Mouse (Mus musculus): Measurements from ENCODE around the gene Retreg2. TPM values are rescaled to one million over a fixed set of nuclear protein-coding genes. Genes with fewer than 3 reads are reported as not detected.
A peak's percentile ranks its signal among the peaks of the same experiment; 100 is the strongest.

Gene Retreg2
- polyA plus RNA-seq, 1 experiment from 2014 or later, result 47.7 TPM

GRCm38 (mm10) chr1:75136730-75137129 is 5.8 kb upstream of the Retreg2 start:
- Histone ChIP-seq H3K36me3 (ENCODE audit: control insufficient read depth, insufficient read depth, low read length) (peaks cover 34% of the 10 kb centered on the region), H3K27ac (ENCODE audit: low read length) (no peak overlapping the region), H3K4me3 (ENCODE audit: low read depth, low read length) (no peak overlapping the region), H3K9me3 (ENCODE audit: control insufficient read depth, low read depth, low read length) (no peaks in the 10 kb centered on the region), H3K4me2 (replicated peaks; ENCODE audit: low read depth, low read length) (no peak overlapping the region), H3K9ac (replicated peaks; ENCODE audit: low read depth, low read length) (no peak overlapping the region), H3K27me3 (ENCODE audit: control insufficient read depth, insufficient read depth, low read length) (no peaks in the 10 kb centered on the region), H3K4me1 (ENCODE audit: control insufficient read depth, insufficient read depth, low read length) (peaks cover 6% of the 10 kb centered on the region; the same call in 1 of the 2 replicates)
- ATAC-seq (ENCODE audit: insufficient number of reproducible peaks, insufficient read depth, low FRiP score, low read depth), result peak; percentile 28; the same call in 1 of the 2 replicates
- 39% methylated on average over 3 of the region's 3 CpGs for WGBS

GRCm38 (mm10) chr1:75138448-75138847 is 4.1 kb upstream of the Retreg2 start:
- no peak overlapping the region for H3K27ac ChIP-seq (ENCODE audit: low read length)
- peaks cover 34% of the 10 kb centered on the region for H3K36me3 ChIP-seq (ENCODE audit: control insufficient read depth, insufficient read depth, low read length)
- H3K4me1 ChIP-seq (ENCODE audit: control insufficient read depth, insufficient read depth, low read length), result peaks cover 8% of the 10 kb centered on the region; the same call in 1 of the 2 replicates
- no peaks in the 10 kb centered on the region for H3K9me3 ChIP-seq (ENCODE audit: control insufficient read depth, low read depth, low read length)
- H3K27me3 ChIP-seq (ENCODE audit: control insufficient read depth, insufficient read depth, low read length), result no peaks in the 10 kb centered on the region
- ATAC-seq (ENCODE audit: insufficient number of reproducible peaks, insufficient read depth, low FRiP score, low read depth), result no peak
- H3K9ac ChIP-seq (replicated peaks; ENCODE audit: low read depth, low read length), result no peak overlapping the region
- H3K4me2 ChIP-seq (replicated peaks; ENCODE audit: low read depth, low read length), result no peak overlapping the region
- H3K4me3 ChIP-seq (ENCODE audit: low read depth, low read length), result no peak overlapping the region
- WGBS, result 95% methylated on average over 2 of the region's 2 CpGs

DNA sequence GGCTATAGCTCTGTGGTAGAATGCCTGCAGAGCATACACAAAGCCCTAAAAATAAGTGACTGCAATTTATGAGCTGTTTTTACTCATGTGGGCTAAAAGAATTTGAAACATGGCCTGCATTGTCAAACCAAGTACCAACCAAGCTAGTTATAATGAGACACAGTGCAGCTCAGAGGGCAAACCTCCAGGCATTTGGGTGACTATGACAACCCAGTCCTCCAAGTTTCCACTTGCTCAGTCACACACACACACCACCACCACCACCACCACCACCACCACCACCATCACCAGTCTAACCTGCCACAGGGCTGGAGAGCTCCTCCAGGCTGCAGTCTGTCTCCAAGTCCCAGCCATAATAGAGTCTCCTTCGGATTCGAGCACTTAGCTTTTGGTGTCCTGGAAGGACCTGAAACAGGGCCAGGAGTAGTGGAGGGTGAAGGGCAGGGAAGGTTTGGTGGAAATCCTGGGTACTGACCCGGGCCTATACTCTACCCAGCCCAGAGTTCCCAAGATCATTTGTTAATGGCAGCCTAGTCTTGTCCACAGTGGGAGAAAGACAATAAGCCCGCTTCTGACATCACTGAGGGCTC is 1.9 kb upstream of the Retreg2 start:
- no peak for ATAC-seq (ENCODE audit: insufficient number of reproducible peaks, insufficient read depth, low FRiP score, low read depth)
- peaks cover 16% of the 10 kb centered on the region; the same call in 1 of the 2 replicates for H3K4me1 ChIP-seq (ENCODE audit: control insufficient read depth, insufficient read depth, low read length)
- peak overlapping the region; percentile 80 for H3K4me2 ChIP-seq (replicated peaks; ENCODE audit: low read depth, low read length)
- H3K27me3 ChIP-seq (ENCODE audit: control insufficient read depth, insufficient read depth, low read length), result no peaks in the 10 kb centered on the region
- H3K27ac ChIP-seq (ENCODE audit: low read length), result no peak overlapping the region; the same call in 1 of the 2 replicates
- no peaks in the 10 kb centered on the region for H3K9me3 ChIP-seq (ENCODE audit: control insufficient read depth, low read depth, low read length)
- H3K36me3 ChIP-seq (ENCODE audit: control insufficient read depth, insufficient read depth, low read length), result peaks cover 50% of the 10 kb centered on the region
- peak overlapping the region; percentile 67 for H3K9ac ChIP-seq (replicated peaks; ENCODE audit: low read depth, low read length)
- WGBS, result 66% methylated on average over 4 of the region's 4 CpGs
- peak overlapping the region; percentile 61 for H3K4me3 ChIP-seq (ENCODE audit: low read depth, low read length)

DNA sequence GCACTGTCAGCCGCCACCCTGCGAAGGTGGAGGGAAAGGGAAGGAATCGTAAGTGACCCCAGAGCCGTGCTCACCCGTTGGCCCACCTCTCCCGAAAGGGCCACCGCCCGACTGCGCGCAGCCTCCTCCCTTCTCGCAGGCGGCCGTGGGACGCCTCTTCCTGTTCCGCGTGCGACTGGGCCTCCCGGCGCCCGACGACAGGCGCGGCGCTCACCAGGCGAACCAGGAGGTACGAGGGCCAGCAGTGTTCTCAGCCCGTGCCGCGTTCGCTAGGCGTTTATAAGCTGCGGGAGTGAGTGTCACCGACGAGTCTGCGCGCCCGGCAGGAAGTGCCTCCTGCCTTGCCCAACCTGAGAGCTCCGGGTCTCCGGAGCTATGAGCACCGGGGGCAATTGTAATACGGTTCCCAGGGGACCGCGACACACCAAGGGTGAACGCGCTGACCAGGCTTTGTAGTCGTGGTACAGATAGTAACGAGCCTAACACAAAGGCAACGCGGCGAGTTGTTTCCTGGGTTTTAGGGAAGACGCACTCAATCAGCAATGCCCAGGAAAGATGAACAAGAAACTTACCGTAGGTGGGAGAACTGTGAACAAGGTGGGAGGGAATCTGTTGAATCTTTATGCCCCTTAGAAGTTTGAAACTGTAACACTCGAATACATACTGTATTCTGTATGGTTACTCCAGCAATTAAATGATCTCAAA is 940 bp upstream of the Retreg2 start:
- peak overlapping the region; percentile 61 for H3K4me3 ChIP-seq (ENCODE audit: low read depth, low read length)
- peaks cover 49% of the 10 kb centered on the region for H3K36me3 ChIP-seq (ENCODE audit: control insufficient read depth, insufficient read depth, low read length)
- H3K27ac ChIP-seq (ENCODE audit: low read length), result peak overlapping the region; percentile 94
- H3K4me1 ChIP-seq (ENCODE audit: control insufficient read depth, insufficient read depth, low read length), result peaks cover 16% of the 10 kb centered on the region; the same call in 1 of the 2 replicates
- H3K4me2 ChIP-seq (replicated peaks; ENCODE audit: low read depth, low read length), result peak overlapping the region; percentile 80
- under 1% methylated on average over 53 of the region's 53 CpGs for WGBS
- ATAC-seq (ENCODE audit: insufficient number of reproducible peaks, insufficient read depth, low FRiP score, low read depth), result peak; percentile 46; the same call in 1 of the 2 replicates
- H3K9me3 ChIP-seq (ENCODE audit: control insufficient read depth, low read depth, low read length), result no peaks in the 10 kb centered on the region
- no peaks in the 10 kb centered on the region for H3K27me3 ChIP-seq (ENCODE audit: control insufficient read depth, insufficient read depth, low read length)
- H3K9ac ChIP-seq (replicated peaks; ENCODE audit: low read depth, low read length), result peak overlapping the region; percentile 67

DNA sequence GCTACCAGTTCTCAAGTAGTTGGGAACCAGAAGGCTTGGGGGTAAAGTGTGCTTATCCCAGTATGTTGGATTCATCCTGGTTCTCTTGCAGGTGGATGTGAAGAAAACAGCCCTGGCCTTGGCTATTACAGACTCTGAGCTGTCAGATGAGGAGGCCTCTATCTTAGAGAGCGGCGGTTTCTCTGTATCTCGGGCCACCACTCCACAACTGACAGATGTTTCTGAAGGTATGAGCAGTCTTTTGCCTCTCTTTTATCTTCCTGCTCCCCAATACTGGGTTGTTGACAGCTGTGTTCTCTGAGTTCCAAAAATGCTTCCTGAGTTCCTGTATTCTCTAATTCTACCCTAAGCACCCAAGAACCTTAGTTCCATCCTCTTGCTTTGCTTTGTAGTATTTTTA is 3.0 kb downstream of the Retreg2 start:
- H3K27me3 ChIP-seq (ENCODE audit: control insufficient read depth, insufficient read depth, low read length), result no peaks in the 10 kb centered on the region
- peaks cover 37% of the 10 kb centered on the region for H3K36me3 ChIP-seq (ENCODE audit: control insufficient read depth, insufficient read depth, low read length)
- H3K4me3 ChIP-seq (ENCODE audit: low read depth, low read length), result no peak overlapping the region
- no peak for ATAC-seq (ENCODE audit: insufficient number of reproducible peaks, insufficient read depth, low FRiP score, low read depth)
- H3K9ac ChIP-seq (replicated peaks; ENCODE audit: low read depth, low read length), result no peak overlapping the region
- no peak overlapping the region for H3K4me2 ChIP-seq (replicated peaks; ENCODE audit: low read depth, low read length)
- H3K4me1 ChIP-seq (ENCODE audit: control insufficient read depth, insufficient read depth, low read length), result peaks cover 14% of the 10 kb centered on the region; the same call in 1 of the 2 replicates
- 94% methylated on average over 3 of the region's 3 CpGs for WGBS
- H3K9me3 ChIP-seq (ENCODE audit: control insufficient read depth, low read depth, low read length), result no peaks in the 10 kb centered on the region
- no peak overlapping the region for H3K27ac ChIP-seq (ENCODE audit: low read length)

GRCm38 (mm10) chr1:75147411-75148135 is 5.0 kb downstream of the Retreg2 start:
- Histone ChIP-seq H3K27me3 (ENCODE audit: control insufficient read depth, insufficient read depth, low read length) (no peaks in the 10 kb centered on the region), H3K4me3 (ENCODE audit: low read depth, low read length) (no peak overlapping the region), H3K9ac (replicated peaks; ENCODE audit: low read depth, low read length) (no peak overlapping the region), H3K9me3 (ENCODE audit: control insufficient read depth, low read depth, low read length) (no peaks in the 10 kb centered on the region), H3K36me3 (ENCODE audit: control insufficient read depth, insufficient read depth, low read length) (peaks cover 37% of the 10 kb centered on the region), H3K4me2 (replicated peaks; ENCODE audit: low read depth, low read length) (no peak overlapping the region), H3K27ac (ENCODE audit: low read length) (no peak overlapping the region), H3K4me1 (ENCODE audit: control insufficient read depth, insufficient read depth, low read length) (peaks cover 10% of the 10 kb centered on the region; the same call in 1 of the 2 replicates)
- no peak for ATAC-seq (ENCODE audit: insufficient number of reproducible peaks, insufficient read depth, low FRiP score, low read depth)
- WGBS, result 80% methylated on average over 7 of the region's 7 CpGs

- H3K4me1 ChIP-seq (ENCODE audit: control insufficient read depth, insufficient read depth, low read length), result peaks cover 5% of the 10 kb centered on the region; the same call in 1 of the 2 replicates
- 88% methylated on average over 4 of the region's 4 CpGs for WGBS
- no peak overlapping the region for H3K4me3 ChIP-seq (ENCODE audit: low read depth, low read length)
- H3K27ac ChIP-seq (ENCODE audit: low read length), result no peak overlapping the region
- no peaks in the 10 kb centered on the region for H3K9me3 ChIP-seq (ENCODE audit: control insufficient read depth, low read depth, low read length)
- no peak overlapping the region for H3K4me2 ChIP-seq (replicated peaks; ENCODE audit: low read depth, low read length)
- ATAC-seq (ENCODE audit: insufficient number of reproducible peaks, insufficient read depth, low FRiP score, low read depth), result no peak
- H3K36me3 ChIP-seq (ENCODE audit: control insufficient read depth, insufficient read depth, low read length), result peaks cover 37% of the 10 kb centered on the region
- no peak overlapping the region for H3K9ac ChIP-seq (replicated peaks; ENCODE audit: low read depth, low read length)
- no peaks in the 10 kb centered on the region for H3K27me3 ChIP-seq (ENCODE audit: control insufficient read depth, insufficient read depth, low read length)
Observed at GRCm38 (mm10) chr1:75148727-75149126, 6.1 kb downstream of the Retreg2 start.

DNA sequence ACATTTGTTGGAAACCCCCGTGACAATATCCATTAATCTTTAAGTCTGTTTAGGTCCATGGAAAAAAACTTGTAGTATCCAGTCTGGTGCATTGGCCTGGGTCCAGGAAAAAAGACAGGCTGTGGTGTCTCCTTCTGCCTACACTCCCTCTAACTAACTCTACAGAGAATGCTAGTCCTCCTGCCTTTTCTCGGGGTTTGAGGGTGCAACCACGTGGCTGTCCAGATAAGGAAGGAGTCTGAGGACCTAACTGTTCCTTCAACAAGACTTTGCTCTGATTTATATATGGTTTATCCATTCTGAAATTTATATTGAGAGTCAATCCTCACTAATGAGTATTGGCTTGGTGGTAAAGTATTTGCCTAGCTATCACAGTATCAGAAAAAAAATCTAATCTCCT is 13.3 kb downstream of the Retreg2 start:
- no peak overlapping the region for H3K9ac ChIP-seq (replicated peaks; ENCODE audit: low read depth, low read length)
- 38% methylated on average over 3 of the region's 3 CpGs for WGBS
- H3K4me2 ChIP-seq (replicated peaks; ENCODE audit: low read depth, low read length), result no peak overlapping the region
- ATAC-seq (ENCODE audit: insufficient number of reproducible peaks, insufficient read depth, low FRiP score, low read depth), result no peak
- no peaks in the 10 kb centered on the region for H3K36me3 ChIP-seq (ENCODE audit: control insufficient read depth, insufficient read depth, low read length)
- no peaks in the 10 kb centered on the region for H3K4me1 ChIP-seq (ENCODE audit: control insufficient read depth, insufficient read depth, low read length)
- no peak overlapping the region for H3K27ac ChIP-seq (ENCODE audit: low read length)
- H3K9me3 ChIP-seq (ENCODE audit: control insufficient read depth, low read depth, low read length), result no peaks in the 10 kb centered on the region
- no peak overlapping the region for H3K4me3 ChIP-seq (ENCODE audit: low read depth, low read length)
- H3K27me3 ChIP-seq (ENCODE audit: control insufficient read depth, insufficient read depth, low read length), result no peaks in the 10 kb centered on the region
